Mouse (Mus musculus) right cerebral cortex, postnatal 25 days (tissue): Measurements from ENCODE around the gene Rps18.
"Not testable (repeated sequence)": the region's sequence is repeated elsewhere in the genome, so short reads cannot be mapped to it uniquely, and the experiment has no call there.

Experiments
- DNase-seq: peaks from one replicate; pipeline ENCODE4 v3.0.0; 2022

Gene Rps18

DNA sequence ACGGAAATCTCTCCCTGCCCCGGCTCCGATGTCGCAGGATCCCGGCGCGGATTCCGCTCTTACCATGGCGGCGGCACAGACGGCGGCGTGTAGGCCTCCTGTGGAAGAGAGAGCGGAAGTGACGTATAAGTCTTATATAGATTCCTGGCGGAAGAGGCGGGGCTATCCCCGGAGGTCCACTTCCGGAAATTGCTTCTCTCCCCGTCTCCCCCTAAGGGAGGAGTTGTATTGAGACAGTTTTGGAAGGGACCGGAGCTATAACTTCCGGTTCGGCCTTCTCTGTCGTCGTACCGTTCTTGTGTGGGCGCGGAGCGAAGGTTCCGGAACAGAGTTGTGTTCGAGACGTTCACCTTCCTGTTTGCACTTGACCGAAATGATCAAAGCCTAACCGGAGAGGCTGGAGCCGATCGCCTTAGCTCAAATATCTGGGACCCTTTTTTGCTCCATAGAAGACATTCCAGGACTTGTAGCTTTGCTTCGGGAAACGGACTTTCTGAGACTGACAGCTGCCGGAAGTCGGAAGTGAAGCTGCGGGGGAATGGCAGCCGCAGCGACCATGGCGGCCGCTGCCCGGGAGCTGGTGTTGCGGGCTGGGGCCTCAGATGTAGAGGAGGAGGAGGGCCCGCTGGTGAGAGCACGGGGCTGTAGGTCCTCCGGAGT lies at the start of gene Rps18, which contains the start of gene Vps52:
TSS of gene Rps18 (minus strand) at position 447 of the 660 bp plus-strand sequence.
TSS of gene Vps52 (plus strand) at position 258 of the 660 bp plus-strand sequence.
- peak; percentile 94 for DNase-seq

DNA sequence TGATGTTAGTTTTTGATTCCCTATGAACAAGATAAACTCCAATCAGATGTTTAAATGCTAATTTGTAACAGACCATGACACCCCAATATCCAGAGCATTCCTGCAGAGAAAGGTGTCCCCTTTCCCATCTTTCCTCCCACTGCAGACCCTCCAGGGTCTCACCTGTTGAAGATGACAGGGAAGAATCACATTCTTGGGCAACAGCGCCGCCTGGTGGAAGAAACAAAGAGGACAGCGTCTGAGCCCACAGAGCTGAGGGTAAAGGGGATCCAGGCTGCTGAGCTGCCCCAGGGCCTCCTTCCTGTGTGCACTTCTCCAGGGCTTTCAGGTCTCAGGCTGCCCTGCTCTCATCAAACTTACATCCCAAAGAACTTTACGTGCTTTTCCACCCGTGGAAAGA lies 47.6 kb upstream of the Rps18 start:
- DNase-seq = no peak

DNA sequence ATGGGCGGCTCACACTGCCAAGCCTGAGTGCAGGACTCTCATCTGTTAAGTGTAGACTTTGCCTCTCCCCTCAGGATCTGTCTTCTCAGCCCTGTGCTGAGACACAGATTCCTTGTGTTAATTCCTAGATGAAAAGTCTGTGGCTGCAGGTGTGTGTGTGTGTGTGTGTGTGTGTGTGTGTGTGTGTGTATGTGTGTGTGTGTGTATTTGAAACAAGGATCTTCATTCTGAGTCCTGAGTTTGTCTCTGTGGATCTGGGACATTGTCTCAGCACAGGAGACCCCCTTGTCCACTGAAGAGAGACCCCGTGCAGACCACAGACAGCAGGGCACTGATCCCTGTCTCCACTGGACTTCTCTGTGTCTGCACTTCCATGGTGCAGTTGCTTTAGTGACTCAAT lies 45.0 kb upstream of the Rps18 start:
- not testable (repeated sequence) for DNase-seq

DNA sequence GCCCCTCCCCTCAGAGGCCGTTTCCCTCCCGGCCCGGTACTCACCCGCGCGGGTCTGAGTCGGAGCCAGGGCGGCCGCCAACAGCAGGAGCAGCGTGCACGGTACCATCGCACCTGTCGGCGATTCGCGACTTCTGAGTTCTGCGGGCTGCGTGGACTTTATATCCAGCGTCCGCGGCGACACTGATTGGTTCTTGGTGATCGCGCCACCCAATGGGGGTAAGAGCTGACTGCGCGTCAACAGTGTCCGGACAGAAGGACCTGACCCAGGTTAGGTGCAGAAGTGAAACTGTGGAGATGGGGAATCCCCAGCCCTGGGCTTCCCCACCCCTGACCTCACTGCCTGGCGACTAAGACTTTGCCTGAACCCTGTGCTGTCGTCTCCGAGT lies 44.3 kb upstream of the Rps18 start, which contains the start of gene H2-K1:
TSS of gene H2-K1 (minus strand) at position 198 of the 388 bp plus-strand sequence.
- DNase-seq = peak; percentile 68

DNA sequence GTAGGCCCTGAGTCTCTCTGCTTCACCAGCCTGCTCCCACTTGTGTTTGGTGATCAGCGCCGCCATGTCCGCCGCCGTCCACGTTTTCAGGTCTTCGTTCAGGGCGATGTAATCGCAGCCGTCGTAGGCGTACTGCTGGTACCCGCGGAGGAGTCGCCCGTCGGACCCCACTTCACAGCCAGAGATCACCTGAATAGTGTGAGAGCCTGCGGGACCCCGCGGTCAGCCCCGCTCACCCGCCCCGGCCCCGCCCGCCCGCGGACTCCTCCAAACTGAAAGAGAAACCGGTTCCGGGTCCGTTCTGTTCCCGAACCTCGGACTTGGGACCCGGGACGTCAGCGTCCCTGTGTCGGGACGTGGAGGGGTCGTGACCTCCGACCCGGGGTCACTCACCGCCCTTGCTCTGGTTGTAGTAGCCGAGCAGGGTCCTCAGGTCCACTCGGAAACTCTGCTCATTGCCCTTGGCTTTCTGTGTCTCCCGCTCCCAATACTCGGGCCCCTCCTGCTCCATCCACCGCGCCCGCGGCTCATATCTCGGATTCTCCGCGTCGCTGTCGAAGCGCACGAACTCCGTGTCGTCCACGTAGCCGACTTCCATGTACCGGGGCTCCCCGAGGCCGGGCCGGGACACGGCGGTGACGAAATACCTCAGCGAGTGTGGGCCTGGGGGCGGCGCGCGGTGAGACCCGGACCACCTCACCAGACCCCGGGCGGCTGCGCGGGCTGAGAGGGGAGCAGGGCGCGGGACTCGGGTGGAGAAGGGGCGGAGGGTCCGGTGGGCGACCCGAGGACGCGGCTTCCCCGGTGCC lies 43.7 kb upstream of the Rps18 start:
- DNase-seq = no peak

DNA sequence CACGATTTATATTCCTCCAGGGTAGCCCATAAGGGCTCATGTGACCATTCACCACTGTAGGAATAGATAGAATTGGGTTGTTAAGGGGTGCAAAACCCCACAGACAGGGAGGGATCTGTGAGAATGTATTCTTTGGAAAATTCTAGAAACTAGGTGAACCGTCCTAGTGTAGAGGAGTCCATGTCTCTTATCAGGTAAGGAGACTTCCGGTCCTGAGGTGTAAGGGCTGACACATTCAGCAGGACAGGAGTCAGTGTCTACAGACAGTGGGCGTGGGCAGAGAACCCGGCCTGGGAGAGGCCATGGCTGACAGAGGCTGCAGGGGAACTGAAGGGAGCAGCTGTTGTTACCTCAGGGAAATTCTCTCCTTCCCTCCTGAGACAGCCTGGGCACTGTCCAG lies 42.9 kb upstream of the Rps18 start:
- not testable (repeated sequence) for DNase-seq

DNA sequence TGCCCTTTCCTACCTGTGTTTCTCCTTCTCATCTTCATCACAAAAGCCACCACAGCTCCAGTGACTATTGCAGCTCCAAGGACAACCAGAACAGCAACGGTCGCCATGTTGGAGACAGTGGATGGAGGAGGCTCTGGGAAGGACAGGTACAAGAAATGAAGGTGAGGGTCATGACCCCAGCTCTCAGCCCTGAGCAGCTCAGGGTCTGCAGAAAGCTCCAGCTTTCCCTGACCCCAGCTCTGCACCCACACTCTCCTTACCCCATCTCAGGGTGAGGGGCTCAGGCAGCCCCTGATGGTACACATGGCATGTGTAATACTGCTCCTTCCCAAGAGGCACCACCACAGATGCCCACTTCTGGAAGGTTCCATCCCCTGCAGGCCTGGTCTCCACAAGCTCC lies 41.2 kb upstream of the Rps18 start:
- not testable (repeated sequence) for DNase-seq

DNA sequence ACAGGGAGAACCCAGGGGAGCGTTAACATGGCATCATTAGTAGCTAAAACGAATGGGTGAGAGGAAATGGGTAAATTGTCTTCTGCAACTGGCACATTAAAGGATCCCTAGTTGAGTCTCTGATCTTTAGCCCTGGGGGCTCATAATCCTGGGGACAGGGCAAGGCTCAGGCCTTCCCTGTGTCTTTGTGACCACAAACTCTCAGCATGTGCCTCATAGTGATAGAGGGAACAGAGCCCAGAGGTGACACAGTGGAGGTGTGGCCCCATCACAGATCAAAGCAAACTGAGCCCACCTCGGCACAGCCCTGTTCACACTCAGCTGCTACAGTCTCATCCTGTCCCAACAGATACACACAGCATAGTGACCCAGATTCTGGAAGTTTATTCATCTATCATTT lies 39.9 kb upstream of the Rps18 start:
- no peak for DNase-seq

DNA sequence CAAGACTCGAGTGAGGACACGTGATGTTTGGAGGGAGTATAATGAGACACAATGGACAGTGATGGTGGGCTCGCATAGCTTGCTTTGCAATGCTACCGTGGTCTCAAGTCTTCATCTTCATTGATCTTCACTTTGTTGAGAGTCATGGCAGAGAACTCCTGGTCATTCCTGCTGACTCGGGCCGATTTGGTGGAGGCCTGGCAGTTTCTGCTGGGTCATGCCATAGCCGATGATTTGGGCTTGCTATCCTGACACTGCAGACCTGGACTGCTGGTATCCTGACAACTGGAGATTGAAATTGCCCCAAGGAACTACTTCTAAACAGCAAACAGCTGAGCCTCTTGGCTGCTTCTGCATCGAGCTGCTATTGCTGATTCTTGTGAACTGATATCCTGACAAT lies 39.2 kb upstream of the Rps18 start:
- DNase-seq = no peak

DNA sequence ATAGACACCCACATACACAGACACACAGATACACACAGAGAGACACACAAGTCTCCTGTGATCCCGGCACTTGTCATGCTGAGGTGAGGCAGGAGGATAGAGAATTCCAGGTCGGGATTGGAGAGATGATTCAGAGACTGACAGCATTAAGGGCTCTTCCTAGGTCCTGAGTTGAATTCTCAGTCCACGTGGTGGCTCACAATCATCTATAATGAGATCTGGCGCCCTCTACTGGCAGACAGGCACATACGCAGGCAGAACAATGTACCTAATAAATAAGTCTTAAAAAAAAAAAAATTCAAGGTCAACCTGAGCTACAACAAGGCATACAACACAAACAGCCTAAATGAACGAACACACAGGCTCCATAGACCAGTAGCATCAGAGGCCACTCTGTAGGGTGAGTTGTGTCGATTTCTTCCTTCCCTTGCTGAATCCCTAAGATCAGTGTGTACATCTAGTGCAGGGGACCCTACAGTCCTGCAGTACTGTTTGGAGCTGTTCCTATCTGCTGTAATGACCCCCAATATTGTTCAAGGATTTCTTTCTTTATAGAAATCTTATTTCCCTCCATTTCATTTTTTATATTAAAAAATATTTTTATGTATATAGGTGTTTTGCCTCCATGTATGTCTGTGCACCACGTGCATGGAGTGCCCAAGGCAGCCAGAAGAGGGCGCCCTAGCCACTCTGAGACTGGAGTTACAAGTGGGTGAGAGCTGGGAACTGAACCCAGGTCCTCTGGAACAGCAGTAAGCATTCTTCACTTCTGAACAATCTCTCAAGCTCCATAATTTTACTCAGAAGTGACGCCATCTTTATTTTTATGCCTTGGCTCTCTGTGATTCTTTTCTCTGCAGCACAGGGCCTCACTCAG lies 36.2 kb upstream of the Rps18 start:
- no peak for DNase-seq

DNA sequence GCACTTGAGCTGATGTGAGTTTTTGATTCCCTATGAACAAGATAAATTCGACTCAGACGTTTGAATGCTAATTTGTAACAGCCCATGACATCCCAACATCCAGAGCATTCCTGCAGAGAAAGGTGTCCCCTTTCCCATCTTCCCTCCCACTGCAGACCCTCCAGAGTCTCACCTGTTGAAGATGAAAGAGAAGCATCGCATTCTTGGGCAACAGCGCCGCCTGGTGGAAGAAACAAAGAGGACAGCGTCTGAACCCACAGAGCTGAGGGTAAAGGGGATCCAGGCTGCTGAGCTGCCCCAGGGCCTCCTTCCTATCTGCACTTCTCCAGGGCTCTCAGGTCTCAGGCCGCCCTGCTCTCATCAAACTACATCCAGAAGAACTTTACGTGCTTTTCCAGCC lies 26.3 kb upstream of the Rps18 start:
- DNase-seq = not testable (repeated sequence)

DNA sequence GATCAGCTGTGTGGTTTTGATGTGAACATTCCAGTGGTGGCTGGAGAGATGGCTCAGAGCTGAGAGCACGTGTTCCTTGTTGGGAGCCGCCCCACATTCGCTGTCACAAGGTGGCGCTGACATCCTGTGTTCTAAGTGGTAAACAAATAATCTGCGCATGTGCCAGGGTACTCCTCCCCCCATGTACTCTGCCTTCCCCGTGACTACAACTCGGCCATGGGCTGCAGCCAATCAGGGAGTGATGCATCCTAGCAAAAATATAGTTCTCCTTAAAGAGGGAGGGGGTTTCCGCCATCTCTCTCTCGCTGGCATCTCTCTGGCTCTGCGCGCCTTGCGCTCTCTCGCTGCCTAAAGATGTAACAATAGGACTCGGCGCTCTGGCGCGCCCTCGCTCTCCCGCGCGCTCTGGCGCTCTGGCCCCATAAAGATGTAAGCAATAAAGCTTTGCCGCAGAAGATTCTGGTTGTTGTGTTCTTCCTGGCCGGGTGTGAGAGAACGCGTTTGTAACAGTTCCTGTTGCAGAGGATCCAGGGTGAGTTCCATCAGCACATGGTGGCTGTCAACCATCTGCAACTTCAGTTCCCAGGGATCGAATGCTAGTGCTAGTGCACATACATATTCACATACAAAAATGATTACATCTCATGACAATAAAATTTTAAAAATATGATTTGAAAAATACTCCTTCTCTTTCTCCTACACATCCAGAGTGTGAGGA lies 25.6 kb upstream of the Rps18 start:
- peak; percentile 81 for DNase-seq

DNA sequence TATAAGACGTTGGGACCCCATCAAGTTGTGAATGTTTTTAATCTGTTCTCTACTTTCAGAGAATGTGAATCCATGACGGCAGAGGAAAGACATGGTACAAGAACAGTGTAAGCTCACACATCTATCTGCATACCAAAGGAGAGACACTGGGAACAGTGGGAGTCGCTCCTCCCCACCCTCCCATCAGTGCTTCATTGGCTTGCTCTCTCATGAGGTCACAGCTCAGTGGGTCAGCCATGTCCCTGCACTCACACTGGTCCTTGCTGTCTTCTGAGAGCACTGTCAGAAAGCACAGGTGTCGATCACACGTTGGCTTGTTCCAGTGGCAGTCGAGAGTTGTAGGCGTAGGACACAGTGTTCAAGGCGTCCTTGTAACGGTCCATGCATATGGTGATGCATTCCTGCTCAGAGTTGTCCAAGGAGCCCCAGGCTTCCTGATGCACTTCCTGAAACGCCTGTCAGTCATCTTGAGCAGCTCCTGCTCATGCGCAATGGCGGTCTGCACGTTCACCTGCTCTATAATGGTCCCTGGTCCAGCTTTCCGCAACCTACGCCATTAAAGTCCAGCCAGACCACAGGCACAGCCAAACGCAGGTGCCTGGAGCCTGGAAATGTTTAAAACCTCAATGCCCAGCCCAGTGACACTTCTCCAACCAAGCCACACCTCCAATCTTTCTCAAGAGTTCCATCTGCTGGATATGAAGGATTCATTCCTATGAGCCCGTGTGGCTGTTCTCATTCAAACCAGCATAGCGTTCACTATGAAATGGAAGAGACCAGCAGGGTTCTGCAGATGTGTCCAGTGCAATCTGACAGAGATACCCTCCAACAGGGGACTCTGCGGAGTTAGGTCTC lies 24.6 kb upstream of the Rps18 start:
- no peak for DNase-seq

DNA sequence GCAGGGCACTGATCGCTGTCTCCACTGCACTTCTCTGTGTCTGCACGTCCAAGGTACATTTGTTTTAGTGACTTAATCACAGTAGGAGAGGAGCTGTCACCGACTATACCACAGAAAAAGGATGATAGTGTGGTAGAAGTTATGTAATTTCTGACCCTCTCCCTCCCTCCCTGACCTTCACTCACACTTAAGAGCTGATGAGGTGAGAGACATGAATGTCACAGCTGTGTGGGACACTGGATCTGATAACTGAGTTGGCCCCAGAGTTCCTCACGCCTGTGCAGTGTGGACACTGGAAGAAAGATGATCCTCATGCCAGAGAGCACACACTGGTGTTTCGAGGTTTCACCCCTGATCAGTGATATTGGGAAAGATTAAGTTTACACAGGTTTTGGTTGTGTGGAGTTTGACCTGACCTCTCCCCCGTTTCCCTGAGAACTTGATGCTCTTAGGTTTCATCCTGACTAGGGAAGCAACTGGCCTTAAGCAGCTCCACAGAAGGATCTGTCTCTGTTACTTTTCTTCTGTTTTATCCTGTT lies 23.8 kb upstream of the Rps18 start:
- no peak for DNase-seq

DNA sequence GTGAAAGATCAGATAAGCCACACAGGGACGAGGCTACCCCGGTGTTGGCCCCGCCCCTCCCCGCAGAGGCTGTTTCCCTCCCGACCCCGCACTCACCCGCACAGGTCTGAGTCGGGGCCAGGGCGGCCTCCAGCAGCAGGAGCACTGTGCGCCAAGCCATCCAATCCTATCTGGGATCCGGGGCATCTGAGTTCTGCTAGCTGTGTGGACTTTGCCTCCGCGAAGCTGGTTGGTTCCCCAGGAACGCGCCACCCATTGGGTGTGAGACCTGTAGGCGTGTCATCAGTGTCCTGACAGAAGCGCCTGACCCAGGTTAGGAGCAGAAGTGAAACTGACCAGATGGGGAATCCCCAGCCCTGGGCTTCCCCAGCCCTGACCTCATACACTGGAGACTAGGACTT lies 22.8 kb upstream of the Rps18 start:
- DNase-seq = no peak

DNA sequence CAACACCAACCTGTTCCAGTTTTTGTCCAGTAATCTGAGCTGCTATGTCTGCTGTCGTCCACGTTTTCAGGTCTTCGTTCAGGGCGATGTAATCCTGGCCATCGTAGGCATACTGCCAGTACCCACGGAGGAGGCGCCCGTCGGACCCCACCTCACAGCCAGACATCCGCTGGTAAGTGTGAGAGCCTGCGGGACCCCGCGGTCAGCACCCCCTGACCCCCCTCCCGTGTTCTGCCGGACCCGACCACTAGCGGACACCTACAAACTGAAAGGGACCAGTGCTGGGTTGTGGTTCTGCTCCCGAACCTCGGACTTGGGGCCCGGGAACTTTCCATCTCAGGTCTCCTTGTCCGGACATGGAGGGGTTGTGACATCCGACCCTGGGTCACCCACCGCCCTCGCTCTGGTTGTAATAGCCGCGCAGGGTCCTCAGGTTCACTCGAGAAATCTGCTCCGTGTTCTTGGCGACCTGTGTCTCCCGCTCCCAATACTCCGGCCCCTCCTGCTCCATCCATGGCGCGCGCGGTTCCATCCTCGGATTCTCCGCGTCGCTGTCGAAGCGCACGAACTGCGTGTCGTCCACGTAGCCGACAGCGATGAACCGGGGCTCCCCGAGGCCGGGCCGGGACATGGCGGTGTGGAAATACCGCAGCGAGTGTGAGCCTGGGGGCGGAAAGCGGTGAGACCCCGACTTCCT lies 22.2 kb upstream of the Rps18 start:
- DNase-seq = no peak

DNA sequence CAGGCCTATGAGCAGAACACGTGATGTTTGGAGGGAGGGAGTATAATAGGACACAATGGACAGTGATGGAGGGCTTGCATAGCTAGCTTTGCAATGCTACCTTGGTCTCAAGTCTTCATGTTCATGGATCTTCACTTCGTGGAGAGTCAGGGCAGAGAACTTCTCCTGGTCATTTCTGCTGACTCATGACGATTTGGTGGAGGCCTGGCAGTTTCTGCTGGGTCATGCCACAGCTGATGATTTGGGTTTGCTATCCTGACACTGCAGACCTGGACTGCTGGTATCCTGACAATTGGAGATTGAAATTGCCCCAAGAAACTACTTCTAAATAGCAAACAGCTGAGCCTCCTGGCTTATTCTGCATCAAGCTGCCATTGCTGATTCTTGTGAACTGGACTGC lies 17.8 kb upstream of the Rps18 start:
- no peak for DNase-seq

DNA sequence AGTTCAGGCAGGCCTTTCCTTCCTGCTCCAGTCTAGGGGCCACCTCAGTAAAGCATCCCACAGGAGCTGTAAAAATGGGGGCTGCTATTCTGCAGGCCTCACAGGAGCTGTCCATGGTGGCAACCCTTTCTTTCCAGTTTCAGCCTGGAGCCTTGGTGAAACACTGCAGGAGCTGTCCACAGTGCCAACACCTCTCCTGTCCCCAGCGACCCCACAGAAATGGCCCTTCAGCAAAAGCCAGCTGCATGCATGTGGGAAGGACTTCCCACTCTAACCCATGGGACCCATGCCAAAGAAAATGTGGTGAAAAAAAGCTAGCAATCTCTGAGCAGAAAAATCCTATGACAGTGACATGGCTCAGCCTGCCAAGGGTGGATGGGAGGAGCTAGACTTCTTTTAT lies 16.9 kb upstream of the Rps18 start:
- DNase-seq = no peak

DNA sequence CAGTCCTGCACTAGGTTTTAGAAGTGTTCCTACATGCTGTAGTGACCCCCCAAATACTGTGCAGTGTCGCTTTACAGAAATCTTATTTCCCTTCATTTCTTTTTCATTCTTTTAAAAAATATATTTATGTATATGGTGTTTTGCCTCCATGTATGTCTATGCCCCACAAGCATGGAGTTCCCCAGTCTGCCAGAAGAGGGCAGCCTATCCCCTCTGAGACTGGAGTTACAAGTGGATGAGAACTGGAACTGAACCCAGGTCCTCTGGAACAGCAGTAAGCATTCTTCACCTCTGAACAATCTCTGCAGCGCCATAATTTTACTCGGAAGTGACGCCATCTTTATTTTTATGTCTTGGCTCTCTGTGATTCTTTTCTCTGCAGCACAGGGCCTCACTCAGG lies 13.6 kb upstream of the Rps18 start:
- DNase-seq = no peak

DNA sequence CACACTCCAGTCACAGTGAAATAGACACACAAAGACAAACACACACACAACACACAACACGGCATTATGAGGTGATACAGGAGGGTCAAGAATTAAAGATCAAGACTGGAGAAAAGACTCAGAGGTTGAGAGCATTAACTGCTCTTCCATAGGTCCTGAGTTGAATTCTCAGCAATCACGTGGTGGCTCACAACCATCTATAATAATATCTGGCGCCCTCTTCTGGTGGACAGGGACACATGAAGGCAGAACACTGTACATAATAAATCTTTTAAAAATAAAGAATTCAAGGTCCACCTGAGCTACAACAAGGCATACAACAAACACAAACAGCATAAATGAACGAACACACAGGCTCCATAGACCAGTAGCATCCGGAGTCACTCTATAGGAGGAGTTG lies 13.1 kb upstream of the Rps18 start:
- DNase-seq = no peak

DNA sequence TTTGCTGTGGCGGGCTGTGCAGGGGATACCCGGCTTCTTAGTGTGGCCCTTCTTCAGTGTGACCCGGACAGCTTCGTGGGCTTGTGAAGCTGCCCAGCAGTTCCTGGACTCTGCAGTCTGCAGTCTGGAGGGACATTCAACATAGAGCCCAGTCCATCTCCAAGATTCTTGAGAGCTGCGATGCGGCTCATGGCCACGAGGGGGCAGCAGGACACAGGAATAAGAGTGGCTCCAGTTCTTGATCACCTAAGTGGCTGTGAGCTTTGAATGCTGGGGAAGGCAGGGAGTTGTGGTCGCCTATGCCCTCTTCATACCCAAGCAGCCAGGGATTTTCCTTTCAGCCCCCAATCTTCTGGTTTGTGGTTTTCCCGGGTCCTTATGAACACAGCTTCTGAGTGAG lies 12.7 kb upstream of the Rps18 start:
- DNase-seq = peak; percentile 62
